ENCODE assay signal across 9 mouse cellular contexts in genomic region chr6:125492664-125493063, GRCm38 (mm10). TPM values are rescaled to one million over a fixed set of nuclear protein-coding genes. Genes with fewer than 3 reads are reported as not detected.
DNase-seq lines count a peak whose midpoint lies in the region; ATAC-seq and TF ChIP-seq lines count a peak whose summit lies in the region.
"Had no signal": no experiment of that assay in that cellular context is flagged by ENCODE, and none has a peak within 500 bp of the region (broad histone marks: within the 10 kb centered on the region; RNA-seq: fewer than 3 reads in every experiment).

No protein-coding gene starts in this region.

- H3K27me3 ChIP-seq in kidney, embryonic 16.5 days (ENCODE audit: insufficient read depth, low read length): no peaks in the 10 kb centered on the region
- peaks cover 11% of the 10 kb centered on the region; the same call in 1 of the 2 replicates for H3K27me3 ChIP-seq in liver, postnatal 0 days (ENCODE audit: insufficient read depth, low read length)

- H3K4me1 ChIP-seq in kidney, embryonic 16.5 days (ENCODE audit: insufficient read depth, low read length): peaks cover 36% of the 10 kb centered on the region
- H3K4me1 ChIP-seq in embryonic fibroblast, embryonic 13.5 days (ENCODE audit: control insufficient read depth, insufficient read depth, low read length): peaks cover under 1% of the 10 kb centered on the region; the same call in 1 of the 2 replicates
- peaks cover 30% of the 10 kb centered on the region for H3K4me1 ChIP-seq in liver, postnatal 0 days (ENCODE audit: insufficient read depth)

- TF ChIP-seq CTCF in embryonic fibroblast, embryonic 13.5 days (IDR thresholded peaks at IDR 0.05; ENCODE audit: borderline replicate concordance, insufficient read depth, low read length): peak; percentile 5; the same call in 1 of the 2 replicates
- TF ChIP-seq CTCF in liver, postnatal 0 days (IDR thresholded peaks at IDR 0.05; ENCODE audit: low read depth): peak; percentile 38

- WGBS in kidney, embryonic 16.5 days: 62% methylated on average over 6 of the region's 6 CpGs
- WGBS in liver, postnatal 0 days (ENCODE audit: insufficient replicate concordance): 43% methylated on average over 6 of the region's 6 CpGs

- no peak for ATAC-seq in kidney, embryonic 16.5 days (ENCODE audit: low FRiP score, low TSS enrichment)
- no peak for ATAC-seq in liver, postnatal 0 days
- no peak for ATAC-seq in erythroid progenitor cell, adult 5-6 weeks (replicated peaks; ENCODE audit: low FRiP score, poor library complexity, severe bottlenecking)

- DNase-seq in kidney, postnatal 36 days: no peak
- peak; percentile 55 for DNase-seq in MN1 (ENCODE audit: low spot score)
- DNase-seq in liver, postnatal 0 days: no peak
- no peak for DNase-seq in natural killer cell, adult 2 months (ENCODE audit: low spot score in 2 of 2)
- no peak for DNase-seq in adrenal gland, postnatal 36 days

- no peaks in the 10 kb centered on the region for H3K36me3 ChIP-seq in kidney, embryonic 16.5 days (ENCODE audit: insufficient read depth, low read length)
- H3K36me3 ChIP-seq in liver, postnatal 0 days (replicated peaks; ENCODE audit: insufficient read depth, low read length): peaks cover 3% of the 10 kb centered on the region; the same call in 1 of the 2 replicates
- H3K36me3 ChIP-seq: midbrain, embryonic 12.5 days had no signal

- H3K27ac ChIP-seq in kidney, embryonic 16.5 days (ENCODE audit: low read length): no peak overlapping the region
- no peak overlapping the region for H3K27ac ChIP-seq in embryonic fibroblast, embryonic 13.5 days (ENCODE audit: insufficient read depth, low read length)
- peak overlapping the region; percentile 71 for H3K27ac ChIP-seq in liver, postnatal 0 days (ENCODE audit: low read depth)
- H3K27ac ChIP-seq: midbrain, embryonic 12.5 days had no signal

- H3K9me3 ChIP-seq in kidney, embryonic 16.5 days (ENCODE audit: low read length): no peaks in the 10 kb centered on the region
- no peaks in the 10 kb centered on the region for H3K9me3 ChIP-seq in liver, postnatal 0 days (ENCODE audit: low read length)
- H3K9me3 ChIP-seq: midbrain, embryonic 12.5 days had no signal

- no peak for TF ChIP-seq POLR2A in embryonic fibroblast, embryonic 13.5 days (IDR thresholded peaks at IDR 0.05; ENCODE audit: low read depth, low read length)

- H3K9ac ChIP-seq in kidney, embryonic 16.5 days (replicated peaks; ENCODE audit: low read length): 0 out of 2 replicates have a peak overlapping the region, but pooled peaks have one; percentile 81
- peak overlapping the region; percentile 85 for H3K9ac ChIP-seq in liver, postnatal 0 days (replicated peaks)
- H3K9ac ChIP-seq: midbrain, embryonic 12.5 days had no signal

- H3K4me2 ChIP-seq in kidney, embryonic 16.5 days (replicated peaks; ENCODE audit: low read depth, low read length): peak overlapping the region; percentile 89
- peak overlapping the region; percentile 74 for H3K4me2 ChIP-seq in liver, postnatal 0 days (ENCODE audit: low read depth, low read length)

- peak overlapping the region; percentile 76 for H3K4me3 ChIP-seq in kidney, embryonic 16.5 days (ENCODE audit: low read length)
- peak overlapping the region; percentile 87 for H3K4me3 ChIP-seq in embryonic fibroblast, embryonic 13.5 days (ENCODE audit: insufficient read depth, low read length)
- H3K4me3 ChIP-seq in liver, postnatal 0 days (ENCODE audit: low read depth, low read length): peak overlapping the region; percentile 75

- TF ChIP-seq EP300 in liver, postnatal 0 days (IDR thresholded peaks at IDR 0.05; ENCODE audit: low read depth): no peak

RNA-seq across cellular contexts. Expression of gene Cd9, which starts 1.9 kb away (rescaled TPM):
- 158 and 178 TPM in 2 replicates for polyA plus RNA-seq in kidney, embryonic 16.5 days (2015; fragmentation: Nextera tagmentation; extraction: Ambion mirVana)
- 170 and 246 TPM in 2 replicates for polyA plus RNA-seq in embryonic fibroblast, embryonic 13.5 days (2011; ENCODE audit: insufficient read length, low read depth, missing spikeins)
- polyA plus RNA-seq in liver, postnatal 0 days (2015; fragmentation: Nextera tagmentation; extraction: Ambion mirVana): 243 and 249 TPM in 2 replicates
- total RNA-seq in adrenal gland, postnatal 36 days (2021): 100 to 1,000 TPM; 115 to 170 TPM
- total RNA-seq in erythroid progenitor cell, adult 5-6 weeks (2015; ENCODE audit: low replicate concordance): 27.4 and 41.1 TPM in 2 replicates
- 8.1 and 10.1 TPM in 2 replicates for total RNA-seq in erythroid progenitor cell, adult 5-6 weeks (2017; ENCODE audit: low replicate concordance)

RNA-seq across cellular contexts. Expression of gene Vwf, which starts 53.9 kb away (rescaled TPM):
- 3.9 and 5.4 TPM in 2 replicates for polyA plus RNA-seq in kidney, embryonic 16.5 days (2015; fragmentation: Nextera tagmentation; extraction: Ambion mirVana)
- polyA plus RNA-seq in embryonic fibroblast, embryonic 13.5 days (2011; ENCODE audit: insufficient read length, low read depth, missing spikeins): 0.15 TPM in 1 of 2 replicates, not detected in the other
- polyA plus RNA-seq in liver, postnatal 0 days (2015; fragmentation: Nextera tagmentation; extraction: Ambion mirVana): 13.4 and 14.8 TPM in 2 replicates
- 1 to 10 TPM; 7.6 to 7.9 TPM for total RNA-seq in adrenal gland, postnatal 36 days (2021)
- total RNA-seq in erythroid progenitor cell, adult 5-6 weeks (2015; ENCODE audit: low replicate concordance): 8.8 and 31.4 TPM in 2 replicates
- 19.9 and 33.4 TPM in 2 replicates for total RNA-seq in erythroid progenitor cell, adult 5-6 weeks (2017; ENCODE audit: low replicate concordance)
